Mouse (Mus musculus) cerebellum, adult 2 months (tissue): ENCODE results near the gene Il31.

Experiments used
- CTCF ChIP-seq: fragments of 200-500 bp; IDR thresholded peaks from 2 replicates; pipeline ENCODE4 v1.5.1; 2011; ENCODE audit warnings: low read depth, mild to moderate bottlenecking, control low read depth, low read length, moderate library complexity, borderline replicate concordance; ENCODE audit not compliant: insufficient read depth
- POLR2A ChIP-seq: fragments of 200-500 bp; IDR thresholded peaks from 2 replicates; pipeline ENCODE4 v1.6.1; 2011; ENCODE audit warnings: low read length, control low read depth, borderline replicate concordance; ENCODE audit not compliant: insufficient read depth

GRCm38 (mm10) chr5:123431524-123432304, 57.6 kb downstream of the Il31 start:
- TF ChIP-seq CTCF = no peak
- TF ChIP-seq POLR2A = no peak
